Mouse (Mus musculus): ENCODE measurements around the gene Pik3cd.

GRCm38 (mm10) chr4:149661967-149662589 lies 40.3 kb downstream of the Pik3cd start:
- TF ChIP-seq CTCF (IDR thresholded peaks at IDR 0.05; ENCODE audit: insufficient read depth, low read length) (no peak), POLR2A (IDR thresholded peaks at IDR 0.05; ENCODE audit: borderline replicate concordance, extremely low read depth, low read depth, low read length) (no peak)

All from lung, adult 2 months (tissue).